Mouse (Mus musculus) embryonic facial prominence, embryonic 13.5 days (tissue): ENCODE data around the gene Tmem59. TPM values are rescaled to one million over a fixed set of nuclear protein-coding genes. Genes with fewer than 3 reads are reported as not detected.
A peak's percentile ranks its signal among the peaks of the same experiment; 100 is the strongest.

ENCODE experiments used
- ATAC-seq: fragments of 200-750 bp; cut with Nextera tagmentation; 2 replicates; pipeline ENCODE4 v1.8.0; 2017; ENCODE audit warnings: low read depth; ENCODE audit not compliant: insufficient number of reproducible peaks, insufficient read depth, low FRiP score, low TSS enrichment
- H3K27ac ChIP-seq: fragments of 300-500 bp; sonication (generic); 2 replicates; pipeline ENCODE4 v1.5.1; 2015; ENCODE audit warnings: moderate library complexity, mild to moderate bottlenecking, inconsistent platforms
- H3K27me3 ChIP-seq: fragments of 300-500 bp; sonication (generic); 2 replicates; pipeline ENCODE4 v1.6.1; 2015; ENCODE audit warnings: mild to moderate bottlenecking, inconsistent platforms
- H3K36me3 ChIP-seq: fragments of 300-500 bp; sonication (generic); 2 replicates; pipeline ENCODE4 v1.6.1; 2015; ENCODE audit warnings: mild to moderate bottlenecking, inconsistent platforms
- H3K4me1 ChIP-seq: fragments of 300-500 bp; sonication (generic); 2 replicates; pipeline ENCODE4 v1.6.1; 2015; ENCODE audit warnings: inconsistent platforms
- H3K4me2 ChIP-seq: fragments of 300-500 bp; sonication (generic); 2 replicates; pipeline ENCODE4 v1.6.1; 2015; ENCODE audit warnings: moderate library complexity, mild to moderate bottlenecking, inconsistent platforms
- H3K4me3 ChIP-seq: fragments of 300-500 bp; sonication (generic); 2 replicates; pipeline ENCODE4 v1.5.1; 2015; ENCODE audit warnings: mild to moderate bottlenecking, inconsistent platforms
- H3K9ac ChIP-seq: fragments of 300-500 bp; sonication (generic); 2 replicates; pipeline ENCODE4 v1.6.1; 2015; ENCODE audit warnings: mild to moderate bottlenecking, inconsistent platforms
- H3K9me3 ChIP-seq: fragments of 300-500 bp; sonication (generic); 2 replicates; pipeline ENCODE4 v1.6.1; 2016; ENCODE audit warnings: inconsistent platforms
- WGBS: fragments of 180-500 bp; shearing (Covaris S2); methylation state at CpG from one replicate; pipeline ENCODE4 v1.1.7; 2015; ENCODE audit warnings: mixed read lengths; 5-methylcytosine and 5-hydroxymethylcytosine counted together
- polyA plus RNA-seq: library from polyadenylated mRNA; unstranded; fragments of >200 nt; fragmentation: Nextera tagmentation; extraction: Ambion mirVana; gene quantifications from 2 replicates; pipeline ENCODE4 v1.2.1, GENCODE M21; 2015

The Tmem59 gene
- 492 and 497 TPM in 2 replicates for polyA plus RNA-seq

DNA sequence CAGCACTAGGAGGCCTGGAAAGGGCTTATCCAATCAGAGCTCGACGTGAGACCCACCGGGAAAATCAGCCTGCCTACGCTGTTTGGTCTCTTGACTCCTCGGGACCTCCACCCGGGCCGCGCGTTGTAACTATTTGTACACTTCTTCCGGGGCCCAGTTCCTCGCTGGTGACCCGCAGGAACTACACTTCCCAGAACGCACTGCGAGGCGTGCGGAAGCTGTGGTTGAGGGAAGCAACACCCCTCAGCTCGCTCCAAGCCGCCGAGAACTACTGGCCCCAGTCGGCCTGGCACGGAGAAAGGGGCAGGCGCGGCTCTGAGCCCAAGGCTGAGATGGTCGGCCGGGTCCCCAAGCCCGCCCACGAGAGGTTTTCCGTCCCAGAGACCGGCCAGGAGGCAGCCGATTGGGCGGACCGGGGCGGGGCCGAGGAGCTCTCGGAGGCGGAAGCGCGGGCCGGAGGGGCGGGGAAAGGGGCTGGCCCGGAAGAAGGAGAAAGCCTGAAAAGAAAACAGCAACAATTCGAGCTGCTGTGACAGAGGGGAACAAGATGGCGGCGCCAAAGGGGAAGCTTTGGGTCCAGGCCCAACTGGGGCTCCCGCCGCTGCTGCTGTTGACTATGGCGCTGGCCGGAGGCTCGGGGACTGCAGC lies at the start of gene Tmem59:
Tmem59 (plus strand) TSS at position 218 of the 648 bp plus-strand sequence.
- peak within 1 kb of the TSS; percentile 96 for H3K27ac ChIP-seq
- peaks cover 43% of the 10 kb centered on the region for H3K4me1 ChIP-seq
- ATAC-seq = peak; percentile 93
- H3K36me3 ChIP-seq = peaks cover 21% of the 10 kb centered on the region
- peak within 1 kb of the TSS; percentile 95 for H3K9ac ChIP-seq
- H3K27me3 ChIP-seq = no peaks in the 10 kb centered on the region
- H3K4me2 ChIP-seq = peak within 1 kb of the TSS; percentile 66
- H3K9me3 ChIP-seq = no peaks in the 10 kb centered on the region
- peak within 1 kb of the TSS; percentile 99 for H3K4me3 ChIP-seq
- WGBS = under 1% methylated on average over 48 of the region's 49 CpGs

DNA sequence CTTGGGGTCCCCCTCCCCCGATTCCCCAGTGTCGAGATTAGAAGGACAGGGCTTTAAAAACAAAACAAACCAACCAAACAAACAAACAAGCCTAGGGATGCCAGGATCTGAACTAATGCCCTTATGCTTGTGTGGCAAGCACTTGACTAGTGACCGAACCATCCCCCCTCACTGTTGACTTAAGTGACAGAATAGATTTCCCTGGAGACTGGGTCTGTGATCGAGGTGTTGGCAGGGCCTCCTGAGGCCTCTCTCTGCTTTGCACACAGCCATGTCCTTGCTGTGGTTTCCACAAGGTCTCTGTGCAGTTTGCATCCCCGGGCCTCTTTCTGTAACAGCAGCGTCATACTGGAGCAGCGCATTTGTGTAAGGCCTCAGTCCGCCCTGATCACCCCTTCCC lies 48.8 kb upstream of the Tmem59 start:
- Histone ChIP-seq H3K27me3 (no peaks in the 10 kb centered on the region), H3K27ac (no peak overlapping the region), H3K36me3 (no peaks in the 10 kb centered on the region), H3K4me3 (no peak overlapping the region), H3K9ac (no peak overlapping the region), H3K9me3 (no peaks in the 10 kb centered on the region), H3K4me2 (no peak overlapping the region), H3K4me1 (peaks cover 32% of the 10 kb centered on the region)
- no peak for ATAC-seq
- 79% methylated on average over 8 of the region's 8 CpGs for WGBS

DNA sequence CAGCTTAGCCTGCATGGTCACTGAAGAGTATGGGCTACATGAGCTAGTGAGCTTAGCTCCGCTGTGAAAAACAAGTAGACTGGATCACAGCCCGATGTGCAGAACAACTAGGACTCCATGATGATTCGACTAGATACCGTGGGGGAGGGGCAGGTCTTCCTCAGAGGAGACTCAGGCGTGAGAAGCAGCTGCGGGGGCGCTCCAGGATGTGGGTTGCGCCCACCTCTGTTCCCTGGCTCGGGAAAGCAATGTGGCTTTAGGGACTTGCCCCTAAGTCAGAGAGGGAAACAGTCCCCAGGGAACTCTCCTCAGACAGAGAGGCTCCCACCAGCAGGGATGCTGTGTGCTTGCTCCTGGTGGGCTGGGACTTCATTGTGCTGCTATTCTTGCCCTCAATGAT lies 47.7 kb upstream of the Tmem59 start:
- WGBS = 18% methylated on average over 9 of the region's 9 CpGs
- Histone ChIP-seq H3K27me3 (no peaks in the 10 kb centered on the region), H3K4me3 (no peak overlapping the region), H3K4me2 (no peak overlapping the region), H3K36me3 (no peaks in the 10 kb centered on the region), H3K9ac (no peak overlapping the region), H3K4me1 (peaks cover 33% of the 10 kb centered on the region), H3K9me3 (no peaks in the 10 kb centered on the region), H3K27ac (no peak overlapping the region)
- ATAC-seq = no peak

DNA sequence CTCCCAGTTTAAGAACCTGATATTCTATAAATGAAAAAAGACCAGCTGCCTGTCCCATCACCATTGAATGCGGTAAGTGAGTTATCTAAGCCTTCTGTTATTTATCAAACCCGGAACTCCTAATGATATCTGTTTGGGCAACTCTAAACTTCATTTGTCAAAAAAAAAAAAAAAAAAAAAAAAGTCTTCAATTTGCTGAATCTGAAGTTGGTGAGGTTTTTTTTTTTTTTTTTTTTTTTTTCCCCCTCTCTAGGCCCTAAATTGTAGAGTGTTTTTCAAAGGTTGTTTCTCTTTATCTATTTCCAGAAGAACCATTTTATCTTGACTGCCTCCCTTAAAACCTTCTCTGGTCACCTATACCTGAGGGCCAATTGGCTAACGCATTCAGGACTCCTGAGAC lies 43.3 kb upstream of the Tmem59 start:
- no peak for ATAC-seq

DNA sequence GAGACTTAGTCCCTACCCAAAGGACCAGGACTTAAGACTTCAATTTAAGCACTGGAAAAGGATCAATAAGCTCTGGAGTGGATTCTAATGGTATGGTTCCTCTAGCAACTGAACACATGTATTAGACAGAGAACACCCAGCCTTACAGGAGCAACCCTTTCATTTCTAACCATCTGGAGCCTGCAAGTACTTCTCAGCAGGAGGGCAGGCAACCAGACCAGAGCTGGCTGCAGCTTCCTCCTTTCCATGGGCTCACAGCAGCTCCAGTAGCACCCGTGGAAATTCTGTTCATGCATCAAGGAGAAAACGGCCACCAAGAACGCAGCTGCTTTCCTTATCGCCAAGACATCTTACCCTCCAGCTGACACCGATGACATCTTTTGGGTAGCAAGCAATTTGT lies 42.5 kb upstream of the Tmem59 start:
- Histone ChIP-seq H3K9me3 (no peaks in the 10 kb centered on the region), H3K4me2 (no peak overlapping the region), H3K4me1 (peaks cover 56% of the 10 kb centered on the region), H3K4me3 (no peak overlapping the region), H3K27me3 (0 out of 2 replicates have a peak, but pooled peaks cover 7% of the 10 kb centered on the region), H3K27ac (no peak overlapping the region), H3K9ac (no peak overlapping the region), H3K36me3 (peaks cover 10% of the 10 kb centered on the region)
- 50% methylated on average over 5 of the region's 5 CpGs for WGBS
- ATAC-seq = no peak

More for the DNA sequence above, 43.3 kb upstream of the Tmem59 start:
- Histone ChIP-seq H3K4me3 (no peak overlapping the region), H3K27ac (no peak overlapping the region), H3K36me3 (peaks cover 10% of the 10 kb centered on the region), H3K4me2 (no peak overlapping the region), H3K9me3 (no peaks in the 10 kb centered on the region), H3K9ac (no peak overlapping the region), H3K27me3 (0 out of 2 replicates have a peak, but pooled peaks cover 7% of the 10 kb centered on the region), H3K4me1 (peaks cover 52% of the 10 kb centered on the region)
- 75% methylated on average over 3 of the region's 3 CpGs for WGBS

DNA sequence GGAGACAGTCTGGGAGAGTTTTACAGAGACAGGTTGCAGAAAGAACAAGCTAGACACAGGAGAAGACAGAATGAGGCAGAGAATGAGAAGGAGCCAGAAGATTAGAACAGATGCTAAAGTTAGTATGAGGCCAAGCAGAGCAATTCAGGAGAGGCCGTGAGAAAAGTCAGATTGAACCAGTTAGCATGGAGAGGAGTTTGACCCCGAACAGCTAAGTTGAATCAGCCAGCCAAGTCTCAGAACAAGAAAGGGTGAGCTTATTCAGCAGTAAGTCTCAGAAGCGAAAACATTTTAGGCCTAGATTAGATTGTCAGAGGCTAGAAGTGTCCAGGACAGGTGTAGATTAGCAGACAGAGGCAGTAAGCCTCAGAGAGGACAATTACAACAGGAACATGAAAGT lies 41.7 kb upstream of the Tmem59 start:
- Histone ChIP-seq H3K27ac (no peak overlapping the region), H3K9me3 (no peaks in the 10 kb centered on the region), H3K27me3 (0 out of 2 replicates have a peak, but pooled peaks cover 7% of the 10 kb centered on the region), H3K4me3 (no peak overlapping the region), H3K4me1 (peaks cover 53% of the 10 kb centered on the region), H3K9ac (no peak overlapping the region), H3K4me2 (no peak overlapping the region), H3K36me3 (peaks cover 10% of the 10 kb centered on the region)
- WGBS = 28% methylated on average over 3 of the region's 3 CpGs
- no peak for ATAC-seq

DNA sequence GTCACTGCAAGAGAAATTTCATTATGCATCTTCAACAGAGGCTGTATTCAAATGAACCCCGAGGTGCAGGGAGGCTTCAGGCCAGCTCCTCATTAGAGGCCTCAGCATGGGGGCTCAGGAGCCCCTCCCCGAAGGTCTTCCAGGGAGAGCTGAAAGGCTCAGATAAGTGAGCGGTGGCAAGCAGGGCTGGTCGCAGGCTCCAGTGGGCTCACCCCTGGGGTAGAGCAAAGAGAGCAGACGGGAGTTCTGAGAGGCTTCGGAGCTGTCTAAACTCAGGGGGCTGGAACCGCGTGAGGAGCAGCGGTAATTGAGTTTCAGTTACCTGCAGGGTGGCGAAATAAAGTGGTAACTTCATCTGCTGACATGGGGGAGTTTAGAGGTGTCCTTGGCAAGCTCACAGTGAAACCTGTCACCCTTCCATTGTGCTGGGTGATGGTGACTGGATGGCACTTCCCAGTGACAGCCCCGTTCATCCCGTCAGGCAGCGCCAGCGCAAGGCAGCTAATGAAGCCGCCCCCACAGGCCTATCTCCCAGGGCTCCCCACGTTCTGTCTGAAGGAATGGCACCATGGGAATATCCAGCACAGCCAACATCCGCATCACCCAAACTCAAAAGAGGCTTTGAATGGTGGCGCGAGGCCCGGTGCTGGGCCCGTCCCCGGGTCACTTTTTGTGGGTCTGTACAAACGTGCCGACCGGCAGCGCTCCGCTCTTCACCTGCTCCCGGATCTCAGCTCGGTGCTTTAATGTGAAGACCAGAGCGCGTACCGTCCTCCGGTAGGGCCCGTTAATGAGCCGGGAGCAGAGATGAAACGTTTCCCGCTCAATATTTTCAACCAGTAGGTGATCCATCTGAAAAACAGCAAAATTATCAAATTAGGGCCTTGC lies 39.0 kb upstream of the Tmem59 start:
- Histone ChIP-seq H3K27me3 (0 out of 2 replicates have a peak, but pooled peaks cover 7% of the 10 kb centered on the region), H3K4me3 (no peak overlapping the region), H3K9ac (0 out of 2 replicates have a peak overlapping the region, but pooled peaks have one; percentile 32), H3K4me2 (no peak overlapping the region), H3K4me1 (peaks cover 53% of the 10 kb centered on the region), H3K36me3 (peaks cover 22% of the 10 kb centered on the region), H3K9me3 (no peaks in the 10 kb centered on the region), H3K27ac (no peak overlapping the region)
- WGBS = 40% methylated on average over 37 of the region's 37 CpGs
- no peak for ATAC-seq

DNA sequence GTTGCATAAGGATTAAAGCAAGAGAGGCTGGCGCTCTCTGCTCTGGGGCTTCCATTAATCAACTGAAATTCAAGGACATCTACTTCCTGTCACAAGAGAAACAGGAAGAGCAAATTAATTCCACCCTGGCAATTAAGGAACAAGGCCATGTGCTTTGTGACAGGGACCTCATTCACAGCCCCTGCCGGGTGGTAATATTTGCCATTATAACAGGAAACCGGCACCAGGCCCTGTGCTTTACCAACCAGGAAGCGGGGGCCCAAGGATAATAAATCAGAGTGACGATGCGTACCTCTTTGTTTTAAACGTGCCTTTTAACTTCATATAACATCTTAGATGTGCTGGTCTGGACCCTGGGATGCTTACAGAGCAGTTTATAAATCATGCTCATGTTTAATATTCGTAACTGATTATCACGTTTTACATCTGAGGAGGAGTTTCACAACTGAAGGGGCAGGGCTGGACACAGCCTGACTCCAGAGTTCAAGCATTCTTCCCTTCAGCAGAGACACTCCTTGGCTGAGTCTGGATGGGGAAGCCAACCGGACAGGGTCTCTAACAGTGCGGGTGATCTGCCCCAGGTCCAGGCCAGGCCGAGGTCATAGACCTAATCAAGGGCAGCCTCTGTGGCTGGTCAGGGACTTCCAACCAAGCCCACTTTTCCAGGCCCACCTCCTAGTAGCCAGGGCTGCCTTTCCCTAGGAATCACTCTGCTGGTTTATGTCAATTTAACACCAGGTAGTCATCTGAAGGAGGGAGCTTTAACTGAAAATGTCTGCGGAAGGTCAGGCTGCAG lies 38.2 kb upstream of the Tmem59 start:
- H3K4me3 ChIP-seq = no peak overlapping the region
- H3K36me3 ChIP-seq = peaks cover 22% of the 10 kb centered on the region
- H3K9me3 ChIP-seq = no peaks in the 10 kb centered on the region
- H3K9ac ChIP-seq = peak overlapping the region; percentile 36; the same call in 1 of the 2 replicates
- WGBS = 44% methylated on average over 13 of the region's 13 CpGs
- peaks cover 53% of the 10 kb centered on the region for H3K4me1 ChIP-seq
- ATAC-seq = no peak
- H3K4me2 ChIP-seq = no peak overlapping the region
- H3K27me3 ChIP-seq = 0 out of 2 replicates have a peak, but pooled peaks cover 7% of the 10 kb centered on the region
- no peak overlapping the region for H3K27ac ChIP-seq

DNA sequence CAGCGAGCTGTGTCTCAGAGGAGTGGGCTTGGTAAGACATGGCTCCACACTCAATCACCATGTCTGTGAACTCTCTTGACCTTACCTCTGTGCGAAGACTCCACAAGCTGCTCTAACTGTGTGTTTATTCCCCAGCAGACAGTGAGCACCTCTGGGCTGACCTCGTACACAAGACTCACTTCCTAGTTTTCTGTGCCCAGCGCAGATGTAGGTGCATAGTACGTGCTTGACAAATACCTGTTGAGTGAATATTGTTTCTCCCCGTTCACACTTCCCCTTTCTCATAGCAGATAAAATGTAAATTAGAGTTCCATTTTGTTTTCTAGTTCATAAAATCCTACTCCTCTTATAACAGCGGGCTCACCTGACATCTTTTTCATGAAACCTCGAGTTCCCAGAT lies 34.7 kb upstream of the Tmem59 start:
- Histone ChIP-seq H3K27me3 (0 out of 2 replicates have a peak, but pooled peaks cover 7% of the 10 kb centered on the region), H3K36me3 (peaks cover 47% of the 10 kb centered on the region), H3K4me1 (peaks cover 21% of the 10 kb centered on the region), H3K9me3 (no peaks in the 10 kb centered on the region), H3K9ac (no peak overlapping the region), H3K4me2 (no peak overlapping the region), H3K27ac (no peak overlapping the region), H3K4me3 (no peak overlapping the region)
- 90% methylated on average over 8 of the region's 8 CpGs for WGBS
- ATAC-seq = no peak

DNA sequence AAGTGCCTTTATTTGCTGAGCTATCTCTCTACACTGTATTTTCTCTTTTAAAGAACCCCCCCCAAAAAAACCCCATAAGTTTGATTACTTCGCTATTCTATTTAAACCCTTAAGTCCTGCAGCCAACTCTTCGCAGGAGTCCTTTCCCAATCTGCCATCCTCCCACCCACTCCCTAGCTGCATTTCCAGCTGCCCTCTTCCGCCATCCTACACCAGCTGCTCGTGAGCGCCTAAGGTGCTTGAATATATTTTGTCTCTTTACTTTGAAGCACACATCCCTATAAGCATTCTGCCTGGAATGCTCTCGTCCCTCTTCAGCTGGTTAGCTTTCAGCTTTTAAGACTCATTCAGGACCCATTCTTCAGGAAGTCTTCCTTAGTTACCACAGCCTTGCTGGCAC lies 27.2 kb upstream of the Tmem59 start:
- no peak for ATAC-seq
- Histone ChIP-seq H3K9me3 (no peaks in the 10 kb centered on the region), H3K9ac (no peak overlapping the region), H3K4me3 (no peak overlapping the region), H3K27ac (no peak overlapping the region), H3K36me3 (peaks cover 48% of the 10 kb centered on the region), H3K4me2 (no peak overlapping the region), H3K27me3 (no peaks in the 10 kb centered on the region), H3K4me1 (no peaks in the 10 kb centered on the region)
- 86% methylated on average over 6 of the region's 6 CpGs for WGBS

DNA sequence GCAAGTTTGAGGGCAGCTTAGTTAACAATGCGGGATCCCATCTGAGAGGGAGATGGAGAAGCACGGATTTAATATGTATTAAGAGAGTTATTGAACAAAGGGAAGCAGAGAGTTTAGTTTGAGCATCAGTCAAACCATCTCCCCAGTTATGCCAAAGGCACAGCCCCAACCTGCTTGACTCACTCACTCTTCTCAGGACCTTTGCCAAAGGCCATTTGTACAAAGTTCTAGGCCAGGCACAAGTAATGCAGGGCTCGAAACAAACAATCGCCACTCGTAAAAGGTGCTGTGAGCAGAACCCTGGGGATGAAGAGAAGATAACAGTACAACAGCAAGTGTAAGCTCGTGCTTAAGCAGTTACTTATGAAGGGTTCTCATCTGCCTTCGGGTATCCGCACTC lies 25.6 kb upstream of the Tmem59 start:
- H3K27ac ChIP-seq = no peak overlapping the region
- no peaks in the 10 kb centered on the region for H3K9me3 ChIP-seq
- ATAC-seq = no peak
- no peaks in the 10 kb centered on the region for H3K4me1 ChIP-seq
- H3K4me3 ChIP-seq = no peak overlapping the region
- peaks cover 39% of the 10 kb centered on the region for H3K36me3 ChIP-seq
- no peaks in the 10 kb centered on the region for H3K27me3 ChIP-seq
- no peak overlapping the region for H3K9ac ChIP-seq
- H3K4me2 ChIP-seq = no peak overlapping the region
- WGBS = 82% methylated on average over 8 of the region's 8 CpGs
